Mouse (Mus musculus): ENCODE results near the gene Ubxn7.

The Ubxn7 gene

DNA sequence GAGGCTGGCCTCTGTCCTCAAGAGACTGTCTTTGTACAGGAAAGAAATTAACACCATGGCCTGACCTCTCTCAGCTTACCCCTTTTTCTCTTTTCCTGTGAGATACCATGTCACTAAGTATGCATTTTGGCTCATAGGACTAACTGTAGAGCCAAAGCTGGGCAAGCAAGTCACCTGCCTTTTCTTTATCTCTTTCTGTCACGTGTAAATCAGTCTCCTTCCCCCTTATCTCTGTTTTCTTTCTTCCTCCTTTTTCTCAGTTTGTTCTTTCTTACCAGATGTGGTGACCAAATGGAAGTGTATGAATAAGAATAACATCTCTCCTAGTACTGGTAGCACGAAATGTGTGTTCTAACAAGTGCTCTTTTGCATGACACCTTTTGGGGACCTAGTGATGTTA lies 52.8 kb downstream of the Ubxn7 start:
- no peak for DNase-seq

DNA sequence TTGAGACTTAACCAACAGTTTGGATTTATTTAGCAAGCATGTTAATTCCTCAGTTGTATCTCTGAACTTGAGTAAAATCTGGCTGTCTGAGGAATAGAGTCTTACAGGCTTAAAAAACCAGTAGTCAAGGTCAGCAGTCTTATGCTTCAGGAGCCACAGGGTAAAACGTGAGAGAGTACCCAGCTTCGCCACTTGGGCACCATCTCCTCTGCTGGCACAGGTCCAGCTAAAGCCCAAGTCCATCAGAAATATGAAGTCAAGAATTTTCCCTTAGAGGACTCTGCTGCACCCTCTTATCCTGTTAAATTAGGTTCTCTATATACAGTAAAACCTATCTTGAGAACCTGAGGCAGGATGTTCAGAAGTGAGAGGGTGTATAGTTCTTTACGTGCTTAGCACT lies 54.8 kb downstream of the Ubxn7 start:
- DNase-seq = no peak

DNA sequence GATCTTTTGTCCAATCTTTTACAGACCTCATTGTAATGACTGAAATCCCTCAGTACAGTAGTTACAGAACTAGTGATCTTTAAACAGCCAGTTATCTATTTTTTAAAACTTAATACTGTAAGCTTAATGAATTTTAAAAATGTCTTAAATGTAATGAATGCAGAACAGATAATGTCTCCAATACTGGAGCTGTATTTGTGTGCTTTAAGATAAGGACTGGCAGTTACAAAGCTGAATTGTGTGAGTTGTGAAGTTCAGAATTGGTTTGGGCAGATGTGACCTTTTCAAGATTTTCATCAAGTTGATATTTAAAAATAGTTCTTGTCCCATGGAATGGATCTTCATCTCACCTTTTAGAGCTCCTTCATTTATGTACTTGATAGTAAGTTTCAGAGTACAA lies 57.0 kb downstream of the Ubxn7 start:
- no peak for DNase-seq

DNA sequence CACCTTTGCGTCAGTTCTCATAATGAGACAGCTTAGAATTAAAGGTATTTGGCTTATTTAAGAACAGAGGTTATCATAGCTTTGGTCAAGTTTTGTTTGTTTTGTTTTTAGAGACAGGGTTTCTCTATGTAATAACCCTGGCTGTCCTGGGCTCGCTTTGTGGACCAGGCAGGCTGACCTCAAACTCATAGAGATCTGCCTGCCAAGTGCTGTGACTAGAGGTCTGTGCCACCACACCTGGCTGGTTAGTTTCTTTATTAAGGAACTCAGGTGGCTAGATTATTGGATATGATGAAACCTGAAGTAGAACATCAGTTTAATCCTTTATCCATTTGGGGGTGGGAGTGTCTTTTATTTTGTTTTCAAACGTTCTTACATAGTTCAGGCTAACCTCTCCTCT lies 57.8 kb downstream of the Ubxn7 start:
- DNase-seq = no peak

DNA sequence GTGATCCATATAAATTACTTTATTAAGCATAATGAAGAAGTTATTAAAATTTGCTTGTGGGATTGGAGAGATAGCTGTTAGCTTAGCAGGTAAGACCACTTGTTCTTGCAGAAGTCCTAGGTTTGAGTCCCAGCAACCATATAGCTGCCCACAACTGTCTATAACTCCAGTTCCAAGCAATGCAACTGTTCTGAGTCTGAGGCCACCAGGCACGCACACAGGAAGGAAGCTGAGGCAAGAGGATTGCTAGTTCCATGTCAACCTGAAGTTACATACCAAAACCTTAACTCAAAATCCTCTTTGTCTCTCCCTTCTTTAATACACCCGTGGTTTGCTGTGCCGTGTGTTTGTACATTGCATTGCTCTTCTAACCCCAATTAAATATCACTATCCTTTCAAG lies 58.8 kb downstream of the Ubxn7 start:
- no peak for DNase-seq

DNA sequence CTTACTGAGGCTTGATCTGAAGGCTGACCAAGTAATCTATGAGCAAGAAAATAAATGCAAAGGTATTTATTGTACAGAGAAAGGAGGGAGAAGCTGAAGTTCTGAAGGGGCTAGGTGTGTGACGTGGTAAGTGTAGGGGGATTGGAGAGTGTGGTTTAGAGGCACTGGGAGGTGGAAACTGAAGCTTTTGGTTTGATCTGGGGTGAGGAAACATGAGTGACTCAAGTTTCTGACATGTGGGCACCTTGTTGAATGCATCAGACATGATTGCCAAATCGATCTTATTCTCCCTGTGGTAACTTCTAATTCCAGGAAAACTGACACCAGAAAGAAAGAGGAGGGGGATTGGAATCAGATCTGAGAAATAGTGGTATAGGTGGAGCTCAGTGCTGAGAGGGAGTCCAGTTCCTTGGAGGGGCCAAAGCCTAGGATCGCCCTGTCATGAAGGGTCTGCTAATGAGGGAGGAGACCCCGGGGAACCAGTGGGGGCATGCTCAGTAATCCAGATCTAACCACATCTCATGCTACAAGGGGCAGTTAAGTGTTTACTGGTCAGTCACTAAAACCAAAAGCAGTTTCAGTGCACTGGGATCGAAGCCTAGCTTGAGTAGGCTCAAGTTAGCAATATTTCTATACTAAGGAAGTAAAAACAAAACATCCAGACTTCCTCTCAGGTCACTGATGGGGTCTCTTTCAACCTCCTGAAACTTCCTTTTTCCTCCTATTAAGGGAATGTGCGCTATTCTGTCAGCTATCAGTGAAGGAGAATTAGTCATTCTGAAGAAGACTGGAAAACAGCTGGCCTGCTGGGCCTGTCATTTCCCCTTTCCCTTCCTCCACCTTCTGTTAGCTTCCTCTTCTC lies 63.9 kb downstream of the Ubxn7 start:
- no peak for DNase-seq

DNA sequence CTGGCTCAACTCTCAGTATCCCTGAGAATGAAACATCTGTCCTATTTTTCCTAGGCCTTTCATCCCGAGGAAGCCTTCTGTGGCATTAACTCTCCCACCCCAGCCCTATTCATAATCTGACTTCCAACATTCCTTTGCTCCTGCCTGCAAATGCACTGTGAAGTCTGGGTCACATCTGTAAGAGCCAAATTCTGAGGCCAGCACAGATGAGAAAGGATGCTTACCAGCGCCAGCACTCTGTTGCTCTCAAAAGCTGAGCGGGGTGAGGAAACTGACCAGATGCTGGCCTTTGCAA lies 64.4 kb downstream of the Ubxn7 start:
- no peak for DNase-seq

DNA sequence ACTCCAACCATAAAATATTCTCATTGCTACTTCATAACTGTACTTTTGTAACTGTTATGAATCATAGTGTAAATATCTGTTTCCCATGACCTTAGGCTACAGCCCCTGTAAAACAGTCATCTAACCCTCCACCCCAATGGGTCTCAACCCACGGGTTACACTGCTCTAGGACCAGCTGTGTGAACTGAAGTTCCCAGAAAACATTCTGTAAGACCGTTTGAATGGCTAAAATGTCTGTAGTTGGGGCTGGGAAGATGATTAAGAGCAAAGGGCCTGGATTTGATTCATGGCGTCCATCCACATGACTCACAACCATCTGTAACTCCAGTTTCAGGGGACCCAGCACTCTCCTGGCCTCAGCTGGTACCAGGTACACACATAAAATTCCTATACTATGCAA lies 66.1 kb downstream of the Ubxn7 start:
- DNase-seq = no peak

DNA sequence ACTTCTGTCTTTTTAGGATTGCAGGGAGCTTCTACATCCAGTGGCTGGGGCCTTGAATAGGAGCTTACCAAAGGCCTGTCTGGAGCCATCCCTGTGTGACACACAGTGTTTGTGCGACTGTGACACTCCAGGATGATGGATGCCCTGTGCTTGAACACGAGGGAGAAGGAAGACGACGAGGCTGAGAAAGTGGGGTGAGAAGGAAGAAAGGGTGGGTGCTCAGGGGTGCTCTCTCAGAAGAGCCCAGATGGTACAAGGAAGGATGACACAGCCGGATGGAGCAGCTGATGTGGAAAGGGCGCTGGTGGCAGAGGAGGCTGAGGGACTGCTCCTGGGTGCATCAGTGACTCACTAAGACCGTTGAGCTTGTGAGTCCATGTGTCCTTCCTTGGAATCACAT lies 68.2 kb downstream of the Ubxn7 start, which contains the start of gene Tm4sf19:
Gene Tm4sf19 (plus strand): TSS at position 240 of the 400 bp plus-strand sequence.
- DNase-seq = no peak

DNA sequence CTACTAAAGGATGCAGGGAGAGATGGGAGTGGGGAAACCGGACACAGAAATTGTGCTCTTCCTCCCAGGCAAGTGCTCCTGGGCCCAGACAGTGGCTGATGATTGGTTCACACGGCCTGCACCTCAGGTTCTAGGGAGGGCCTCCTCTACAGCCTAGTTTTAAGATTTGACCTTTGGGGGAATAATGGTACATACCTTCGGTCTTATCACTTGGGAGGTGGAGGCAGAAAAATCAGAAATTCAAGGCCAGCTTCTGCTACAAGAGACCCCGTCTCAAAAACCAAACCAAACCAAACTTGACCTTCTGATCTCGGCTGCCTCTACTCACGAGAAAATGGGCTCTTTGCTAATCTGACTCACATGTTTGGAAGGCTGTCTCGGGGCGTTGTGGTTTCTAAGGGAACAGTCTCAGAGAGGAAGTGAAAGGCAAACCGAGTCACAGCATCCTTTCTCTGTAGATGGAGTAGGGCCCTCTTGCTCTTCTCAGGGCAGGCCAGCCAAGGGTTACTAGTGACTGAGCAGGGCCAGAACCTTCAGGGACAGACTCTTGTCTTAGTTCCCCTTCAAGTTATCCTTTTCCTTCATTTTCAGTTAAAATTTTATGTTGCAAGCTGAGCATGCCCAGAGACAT lies 69.4 kb downstream of the Ubxn7 start:
- no peak for DNase-seq

DNA sequence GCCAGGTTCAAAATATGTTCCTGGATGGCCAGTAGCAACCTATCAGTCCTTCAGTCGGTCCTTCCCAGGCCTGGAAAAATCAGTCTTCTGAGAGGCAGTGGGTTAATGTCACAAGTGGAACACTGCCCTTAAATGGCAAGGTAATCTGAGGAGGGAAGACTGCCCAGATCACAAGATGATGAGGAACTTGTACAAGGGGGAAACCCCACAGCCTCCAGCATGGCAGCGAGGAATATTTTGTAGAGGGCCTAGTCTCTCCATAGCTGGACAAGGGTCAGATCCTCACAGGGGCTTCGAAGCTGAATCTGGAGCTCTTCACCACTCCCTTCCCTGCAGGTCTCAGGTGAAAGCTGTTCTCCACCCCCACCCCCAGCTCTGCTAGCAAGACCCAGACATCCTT lies 70.8 kb downstream of the Ubxn7 start:
- DNase-seq = no peak

DNA sequence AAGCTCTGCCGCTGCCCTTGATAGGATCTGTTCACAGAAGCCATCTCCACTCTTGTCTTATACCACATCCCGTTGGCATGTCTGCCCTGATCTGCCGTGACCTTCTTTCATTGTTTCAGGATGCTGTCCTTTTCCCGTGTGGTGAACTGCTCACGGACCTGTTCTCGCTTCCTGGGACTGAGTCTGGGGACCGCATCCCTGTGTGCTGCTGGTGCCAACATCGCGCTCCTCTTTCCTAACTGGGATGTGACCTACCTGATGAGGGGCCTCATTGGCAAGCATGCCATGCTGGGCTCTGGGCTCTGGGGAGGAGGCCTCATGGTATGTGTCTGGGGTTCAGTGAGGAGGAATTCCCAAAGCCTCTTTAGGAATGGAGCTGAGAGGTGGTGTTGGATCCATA lies 73.7 kb downstream of the Ubxn7 start:
- no peak for DNase-seq

DNA sequence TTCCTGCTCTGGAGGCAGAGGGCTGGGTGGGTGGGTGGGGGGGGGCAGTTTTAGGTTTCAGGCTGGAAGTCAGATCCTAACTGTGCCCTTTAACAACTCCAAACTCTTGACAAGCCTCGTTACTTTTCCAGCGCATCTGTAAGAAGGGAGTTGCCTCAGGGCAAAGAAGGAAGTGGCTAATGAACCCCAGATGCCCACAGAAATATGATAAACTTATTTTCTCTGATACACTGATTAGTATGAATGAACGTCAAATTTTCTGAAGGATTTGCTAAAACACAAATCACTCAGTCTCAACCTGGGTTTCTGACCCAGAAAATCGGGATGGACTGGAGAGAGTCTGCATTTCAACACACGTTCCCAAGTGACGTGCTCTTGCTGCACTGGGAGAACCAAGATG lies 74.6 kb downstream of the Ubxn7 start:
- DNase-seq = no peak

DNA sequence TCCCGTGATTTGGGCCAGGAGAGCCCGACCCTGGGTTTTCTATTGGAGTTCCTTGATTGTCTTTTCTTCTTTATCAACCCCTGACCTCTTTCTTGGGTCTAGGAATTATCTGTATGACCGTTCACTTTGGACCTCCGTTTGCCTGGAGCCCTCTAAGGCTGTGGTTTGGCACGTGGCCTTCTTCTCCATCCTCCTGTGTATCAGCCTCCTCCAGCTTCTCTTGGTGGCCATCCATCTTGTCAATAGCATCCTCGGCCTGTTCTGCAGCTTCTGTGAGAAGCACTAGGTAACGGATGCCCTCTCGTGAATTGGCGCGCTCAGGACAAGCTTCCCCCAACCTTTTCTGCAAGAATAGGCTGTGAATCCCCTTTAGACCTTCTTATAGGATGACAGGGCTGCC lies 75.7 kb downstream of the Ubxn7 start:
- DNase-seq = no peak

DNA sequence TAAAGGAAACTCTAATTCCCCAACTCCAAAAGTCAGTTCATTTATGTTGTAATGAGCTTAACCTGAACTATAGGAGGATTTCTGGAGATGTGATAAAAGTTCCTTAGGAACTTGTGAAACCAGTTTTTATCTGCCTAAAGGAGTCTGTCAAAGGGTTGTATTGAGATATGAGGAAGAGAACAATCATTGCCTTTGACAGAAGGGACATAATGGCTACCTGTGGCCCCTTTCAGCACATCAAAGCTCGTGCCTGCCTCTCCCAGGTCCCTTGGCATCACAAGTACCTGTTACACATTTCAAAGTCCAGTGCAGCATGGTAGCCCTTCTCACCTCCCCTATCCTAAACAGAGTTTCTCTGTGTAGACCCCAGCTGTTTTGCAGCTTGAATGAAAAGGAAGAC lies 85.4 kb downstream of the Ubxn7 start:
- DNase-seq = no peak

DNA sequence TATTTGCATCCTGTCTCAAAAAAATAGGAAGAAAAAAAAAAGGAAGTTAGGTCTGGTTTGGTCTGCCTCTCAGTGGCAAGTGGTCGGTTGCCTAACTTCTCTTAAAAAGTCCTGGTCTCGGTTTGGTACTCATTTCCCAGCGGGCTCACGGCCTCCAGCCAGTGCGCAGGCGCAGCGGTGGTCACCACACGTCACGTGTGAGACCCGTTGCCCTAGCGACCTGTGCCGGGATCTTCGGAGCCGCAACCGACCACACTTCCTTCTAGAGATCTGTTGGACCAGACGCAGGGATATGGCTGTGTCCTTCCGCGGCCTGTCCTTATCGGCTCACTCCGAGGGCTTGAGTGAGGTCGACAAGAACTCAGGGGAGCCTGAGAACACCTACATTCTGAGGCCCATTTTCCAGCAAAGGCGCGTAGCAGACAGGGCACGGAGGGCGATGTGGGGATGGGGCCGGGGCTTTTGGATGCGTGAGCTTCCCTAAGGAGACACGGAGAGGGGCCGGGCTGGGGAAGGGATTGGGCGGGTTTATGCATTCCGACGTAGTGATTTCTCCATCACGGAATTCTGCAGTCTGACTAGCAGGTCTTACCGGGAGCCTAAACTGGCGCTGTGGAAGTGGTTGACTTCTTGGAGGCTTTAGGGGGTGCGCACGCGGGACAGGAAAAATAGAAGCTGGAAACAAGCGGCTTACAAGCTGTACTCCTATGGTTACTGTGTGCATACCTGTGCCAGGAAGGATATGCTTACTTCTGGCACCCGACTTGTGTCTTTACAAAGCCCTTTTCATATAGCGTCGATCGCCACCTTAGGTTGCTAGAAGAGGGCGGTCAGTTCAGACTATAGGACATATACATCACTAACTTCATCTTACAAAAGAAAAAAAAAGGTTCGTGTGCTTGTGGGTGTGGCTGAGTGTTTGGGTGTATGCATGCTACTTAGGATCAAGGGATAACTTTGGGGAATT lies 87.7 kb downstream of the Ubxn7 start, which contains the start of gene Tctex1d2:
Gene Tctex1d2 (plus strand): TSS at position 186 of the 967 bp plus-strand sequence.
- DNase-seq = peak; percentile 91

DNA sequence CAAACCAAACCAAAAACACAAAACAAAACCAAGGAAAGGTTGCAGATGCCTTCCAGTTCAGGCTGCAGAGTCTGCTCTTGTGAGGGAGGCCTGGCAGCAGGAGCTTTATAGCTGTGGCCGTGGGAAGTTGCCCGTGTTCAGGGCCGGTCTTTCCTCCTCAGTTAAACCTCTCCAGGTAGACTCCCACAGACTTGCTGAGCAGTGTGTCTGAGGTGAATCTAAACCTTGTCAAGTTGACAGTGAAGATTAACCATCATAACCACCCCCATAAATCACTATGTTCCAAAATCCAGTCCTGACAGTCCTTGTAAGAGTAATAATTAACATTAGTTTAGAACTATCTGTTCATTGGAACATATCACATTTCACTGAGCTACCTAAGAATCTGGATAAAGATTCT lies 95.4 kb downstream of the Ubxn7 start:
- no peak for DNase-seq

DNA sequence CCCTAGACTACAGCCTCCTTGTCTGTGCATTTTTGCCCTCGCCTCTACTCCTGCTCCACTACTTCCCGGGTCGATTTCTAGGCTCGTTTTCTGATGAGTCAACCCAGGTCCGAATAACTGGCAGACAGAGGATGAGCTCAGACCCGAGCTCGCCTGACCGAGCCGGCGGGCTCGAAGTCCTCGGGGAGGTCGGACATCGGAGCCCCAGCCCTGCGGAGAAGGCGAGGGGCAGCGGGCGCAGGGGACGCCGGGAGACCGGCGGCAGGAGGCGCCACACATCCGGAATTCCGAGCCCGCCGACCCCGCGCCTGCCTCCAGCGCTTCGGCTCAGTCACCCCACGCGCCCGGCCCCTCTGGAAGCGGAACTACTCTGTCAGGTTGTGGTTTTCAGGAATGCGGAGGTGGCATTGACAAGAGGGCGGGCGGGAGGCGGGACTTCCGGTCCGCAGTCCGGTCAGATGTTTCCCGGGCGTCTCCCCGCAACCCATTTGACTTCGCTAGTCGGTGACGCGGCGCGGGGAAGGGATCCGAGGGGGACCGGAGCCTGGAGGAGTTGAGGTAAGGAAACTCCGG lies 98.5 kb downstream of the Ubxn7 start, which contains the start of gene Pcyt1a:
Gene Pcyt1a (plus strand): TSS at position 448 of the 573 bp plus-strand sequence.
- peak; percentile 85 for DNase-seq

DNA sequence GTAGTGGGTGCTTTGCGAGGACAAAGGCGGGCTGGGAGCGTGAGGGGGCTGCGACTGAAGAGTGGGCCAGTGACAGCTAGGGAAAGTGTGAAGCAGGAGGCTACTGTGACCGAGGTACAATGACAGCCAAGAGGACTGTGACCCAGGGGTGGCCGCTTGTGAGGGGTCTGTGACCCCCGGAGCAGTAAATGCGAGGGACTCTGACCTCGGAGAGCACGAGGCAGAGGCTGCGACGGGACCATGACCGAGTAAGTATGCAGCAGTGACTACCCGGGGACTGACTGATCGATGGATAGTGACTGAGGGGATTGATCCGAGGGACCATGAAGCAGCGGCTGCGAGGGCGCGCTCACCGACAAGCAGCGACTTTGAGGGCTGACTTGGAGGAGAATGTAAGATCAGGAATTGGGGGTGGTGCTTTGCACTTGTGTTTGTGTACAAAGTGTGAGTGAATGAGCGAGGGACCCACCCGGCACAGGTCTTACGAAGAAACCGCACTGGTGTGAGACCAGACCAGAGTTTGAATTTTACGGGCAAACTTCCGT lies 99.1 kb downstream of the Ubxn7 start:
- no peak for DNase-seq

DNA sequence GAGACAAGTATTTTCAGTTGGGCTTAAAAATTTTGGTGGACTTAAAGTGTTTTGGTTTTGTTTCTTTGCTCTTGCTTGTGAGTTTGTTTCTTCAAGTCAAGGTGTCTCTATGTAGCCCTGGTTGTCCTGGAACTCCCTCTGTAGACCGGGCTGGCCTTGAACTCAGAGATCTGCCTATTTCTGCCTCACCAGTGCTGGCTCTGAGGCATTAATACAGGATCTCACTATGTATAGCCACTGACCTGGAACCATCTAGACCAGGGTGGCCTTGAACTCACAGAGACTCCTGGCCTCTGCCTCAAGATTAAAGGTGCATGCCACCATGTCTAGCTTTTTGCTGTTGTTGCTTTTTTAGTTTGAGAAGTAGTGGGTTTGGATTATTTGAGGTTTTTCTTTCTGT lies 99.9 kb downstream of the Ubxn7 start:
- no peak for DNase-seq

DNA sequence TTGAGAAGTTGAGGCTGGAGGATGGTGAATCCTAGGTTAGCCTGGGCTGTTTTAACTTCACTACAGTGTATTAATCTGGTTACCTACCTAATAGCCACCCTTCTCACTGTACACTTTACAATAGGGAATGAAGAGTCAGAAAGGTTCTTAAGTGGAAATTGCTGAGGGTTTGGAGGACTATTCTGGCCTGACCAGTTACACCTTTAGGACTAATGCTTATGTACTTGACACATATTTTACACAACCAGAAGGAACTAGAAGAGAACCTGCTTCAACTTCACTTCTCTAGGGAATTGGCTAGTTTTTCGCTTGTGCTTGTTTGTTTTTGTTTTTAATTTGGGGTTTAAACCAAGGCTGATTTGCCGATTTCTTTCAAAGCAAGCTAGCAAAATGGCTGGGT lies 101.1 kb downstream of the Ubxn7 start:
- no peak for DNase-seq

DNA sequence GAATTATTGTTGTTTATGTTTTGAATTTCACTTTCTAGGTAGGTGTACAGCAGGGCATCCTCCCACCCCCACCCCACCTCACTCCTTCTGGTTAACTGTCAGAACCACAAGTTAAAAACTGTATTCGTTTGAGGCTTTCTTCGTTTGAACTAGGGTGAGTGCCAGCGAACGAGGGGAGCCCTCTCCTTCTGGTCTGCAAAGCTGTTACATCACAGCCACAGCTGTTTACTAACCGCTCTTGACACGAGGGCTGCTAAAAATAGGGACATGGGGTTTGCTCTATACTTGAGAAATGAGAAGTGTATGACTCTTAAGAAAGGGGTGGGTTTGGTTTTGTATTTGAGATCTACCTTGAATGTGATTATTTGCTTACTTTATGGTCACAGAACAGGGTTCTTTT lies 102.0 kb downstream of the Ubxn7 start:
- DNase-seq = no peak

DNA sequence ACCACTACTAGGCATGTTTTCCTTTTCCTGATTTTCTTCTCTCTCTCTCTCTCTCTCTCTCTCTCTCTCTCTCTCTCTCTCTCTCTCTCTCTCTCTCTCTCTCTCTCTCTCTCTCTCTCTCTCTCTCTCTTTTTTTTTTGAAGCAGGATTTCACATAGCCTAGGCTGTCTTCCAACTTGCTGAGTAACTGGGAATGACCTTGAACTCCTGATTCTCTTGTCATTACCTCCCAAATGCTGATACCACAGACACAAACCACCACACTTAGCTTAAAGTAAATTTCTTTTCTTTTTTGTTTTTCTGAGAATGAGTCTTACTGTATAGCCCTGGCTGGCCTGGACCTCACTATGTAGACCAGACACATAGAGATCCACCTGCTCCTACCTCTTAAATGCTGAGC lies 102.6 kb downstream of the Ubxn7 start:
- no peak for DNase-seq

All from cerebellum, adult 11 months (tissue).